Mouse (Mus musculus) embryo, embryonic 11.5 days (tissue): Measurements from ENCODE around the gene Ldb1.
A peak's percentile ranks its signal among the peaks of the same experiment; 100 is the strongest.

Experiments used
- DNase-seq: peaks from one replicate; pipeline ENCODE4 v3.0.0-alpha.2; 2012; ENCODE audit warnings: low read depth, low spot score

Ldb1 gene

DNA sequence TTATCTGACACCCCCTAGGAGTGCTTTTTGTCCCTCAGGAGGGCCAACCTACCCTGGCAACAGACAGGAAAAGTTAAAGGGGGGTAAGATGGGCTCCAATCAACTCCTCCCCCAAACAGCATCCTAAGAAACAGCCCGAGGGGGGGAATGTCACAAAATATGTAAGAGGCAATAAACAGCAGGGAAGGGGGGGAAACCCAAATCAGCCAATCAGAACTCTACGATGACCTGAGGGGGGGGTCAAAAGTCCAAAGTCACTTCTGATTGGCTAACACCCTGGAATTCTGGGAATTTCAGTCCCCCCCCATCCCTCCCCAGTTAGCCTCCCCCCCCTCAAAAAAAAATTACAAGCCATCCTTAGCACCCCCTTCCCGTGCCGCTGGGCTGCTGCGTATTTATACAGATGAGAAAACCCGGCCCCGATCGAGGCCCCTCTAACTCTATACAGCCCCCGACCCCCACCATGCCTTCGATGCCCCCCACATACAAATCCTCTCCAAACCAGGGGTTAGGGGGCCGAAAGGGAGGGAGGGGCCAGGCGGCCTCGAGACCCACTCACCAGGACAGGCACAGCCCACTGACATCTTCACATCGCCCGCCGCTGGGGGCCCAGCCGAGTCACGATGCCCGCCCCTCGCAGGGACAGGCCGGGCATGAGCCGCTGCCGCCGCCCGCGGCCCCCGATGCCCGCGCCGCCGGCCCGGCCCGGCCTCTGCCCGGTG, 582 bp downstream of the Ldb1 start, which contains the start of gene Pprc1:
Pprc1 (plus strand) TSS at position 616 of the 722 bp plus-strand sequence.
- DNase-seq = no peak

DNA sequence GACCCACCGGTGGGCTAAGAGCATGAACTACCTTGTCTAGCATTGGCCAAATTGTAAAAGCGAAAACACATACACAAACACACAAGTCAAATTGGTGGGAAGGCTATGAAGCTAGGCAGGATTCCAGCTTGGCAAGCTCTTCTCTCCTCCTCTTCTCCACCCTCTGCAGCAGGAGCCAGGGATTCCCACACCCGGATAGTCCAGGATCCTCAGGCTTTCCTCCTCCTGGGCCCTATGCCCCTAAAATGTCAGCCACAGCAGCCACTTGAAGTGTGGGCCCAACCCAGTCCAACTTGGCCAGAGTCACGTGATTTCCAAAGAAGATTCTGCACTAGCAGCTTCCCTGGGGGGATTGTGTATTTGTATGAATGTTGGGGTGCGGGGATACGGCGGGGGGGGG, 1.6 kb downstream of the Ldb1 start:
- DNase-seq = no peak

DNA sequence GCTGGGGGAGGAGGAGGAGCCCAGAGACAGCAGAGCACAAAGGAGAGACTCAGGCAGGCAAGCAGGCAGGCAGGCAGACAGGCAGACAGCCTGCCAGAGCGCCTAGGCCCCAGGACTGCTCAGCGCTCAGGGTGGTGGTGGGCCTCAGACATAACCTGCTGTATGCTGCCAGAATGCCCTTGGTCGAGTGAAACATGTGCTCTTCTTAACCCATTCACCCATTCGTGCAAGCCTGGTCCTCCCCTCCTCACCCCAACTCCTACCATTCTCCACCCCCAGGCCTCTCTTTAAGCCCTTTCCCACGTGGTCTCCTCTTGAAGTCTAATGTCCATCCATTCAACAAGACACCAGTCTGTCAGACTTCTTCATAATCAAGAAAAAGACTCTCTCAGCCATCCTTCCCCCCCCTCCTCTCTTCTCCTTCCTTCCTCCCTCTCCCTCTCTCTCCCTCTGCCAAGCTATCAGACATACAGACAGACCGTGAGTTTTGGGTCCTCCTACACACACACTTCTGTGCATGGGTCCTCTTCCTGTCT, 2.5 kb downstream of the Ldb1 start:
- DNase-seq = no peak

DNA sequence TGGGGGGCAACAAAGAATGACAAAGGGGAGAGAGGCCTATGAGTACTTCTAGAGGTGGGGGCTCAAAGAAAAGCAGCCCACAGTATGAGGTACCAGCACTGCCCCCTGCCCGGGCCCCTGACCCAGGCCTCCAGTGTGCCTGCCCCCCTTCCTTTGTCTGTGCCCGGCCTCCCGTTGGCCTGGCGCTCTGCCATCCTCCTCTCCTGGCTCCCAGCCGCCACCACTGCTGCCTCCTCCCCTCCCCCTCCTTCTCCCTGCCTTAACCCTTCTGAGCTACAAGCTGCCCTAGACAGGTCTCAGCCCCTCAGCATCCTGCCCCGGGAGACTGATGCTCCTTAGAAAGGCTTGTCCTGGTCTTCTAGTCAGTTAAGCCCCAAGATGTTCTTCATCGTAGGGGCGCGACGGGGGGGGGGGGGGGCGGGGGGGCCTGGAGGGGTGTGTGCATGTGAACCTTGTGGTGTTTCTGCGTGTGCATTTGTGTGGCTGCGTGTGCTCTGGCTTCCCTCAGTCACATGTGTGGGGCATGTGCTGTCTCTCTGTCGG, 3.0 kb downstream of the Ldb1 start:
- peak; percentile 57 for DNase-seq

DNA sequence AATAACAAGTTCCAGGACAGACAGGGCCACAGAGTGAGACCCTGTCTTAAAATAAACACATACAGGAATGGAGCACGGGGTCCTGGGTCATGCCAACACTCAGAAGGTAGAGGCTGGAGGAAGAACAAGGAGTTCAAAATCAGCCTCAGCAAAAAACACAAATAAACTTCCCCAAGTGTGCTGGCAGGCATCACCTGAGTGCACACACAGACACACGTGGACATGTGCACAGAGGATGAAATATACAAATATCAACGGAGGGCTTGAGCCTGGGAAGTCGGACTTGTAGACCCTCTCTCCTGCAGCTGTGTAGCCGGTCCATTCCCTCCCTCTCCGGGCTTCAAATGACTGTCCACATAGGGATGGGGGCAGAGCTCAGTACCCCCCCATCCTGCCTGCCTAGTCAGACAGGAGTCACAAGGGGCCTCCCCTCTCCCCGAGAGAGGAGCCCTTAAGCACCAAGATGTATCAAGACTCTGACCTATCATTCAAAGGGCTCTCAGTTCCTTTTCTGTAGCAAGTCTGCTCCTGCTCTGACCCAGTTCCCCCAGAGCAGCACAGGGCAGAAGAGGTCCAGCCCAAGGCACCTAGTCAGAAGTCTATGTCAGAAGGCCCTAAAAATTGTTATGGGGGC, 3.6 kb downstream of the Ldb1 start:
- DNase-seq = no peak

DNA sequence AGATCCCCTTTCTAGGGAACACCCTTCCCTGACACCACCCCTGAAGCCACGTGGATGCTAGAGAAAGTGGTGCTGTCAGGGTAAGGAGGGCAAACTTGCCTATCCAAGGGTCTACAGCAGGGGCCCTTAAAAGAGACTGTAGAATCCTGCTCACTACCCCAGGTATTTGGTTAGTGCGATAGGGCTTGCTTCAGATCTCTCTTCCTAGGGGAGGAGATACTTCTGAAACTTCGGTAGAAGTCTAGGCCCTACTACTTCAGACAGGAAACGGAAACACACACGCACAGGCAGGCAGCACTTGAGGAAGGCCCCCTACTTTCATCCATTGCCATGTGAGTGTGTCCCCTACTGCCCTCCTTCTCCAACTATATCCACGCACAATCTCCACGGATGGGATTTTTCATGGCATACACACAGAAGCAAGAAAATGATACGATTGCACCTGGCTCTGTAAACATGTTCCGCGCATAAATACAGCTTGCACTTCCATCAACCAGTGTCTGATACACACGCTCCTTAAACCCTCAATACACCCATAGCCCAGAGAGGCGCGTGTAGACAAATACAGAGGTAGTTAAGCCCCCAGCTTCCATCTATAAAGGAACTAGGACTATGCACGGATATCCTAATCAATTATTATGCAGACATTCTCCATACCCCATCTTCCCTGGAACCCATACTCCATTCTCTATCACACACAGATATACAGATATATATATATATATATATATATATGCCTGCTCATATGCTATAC, 4.7 kb downstream of the Ldb1 start:
- DNase-seq = no peak

DNA sequence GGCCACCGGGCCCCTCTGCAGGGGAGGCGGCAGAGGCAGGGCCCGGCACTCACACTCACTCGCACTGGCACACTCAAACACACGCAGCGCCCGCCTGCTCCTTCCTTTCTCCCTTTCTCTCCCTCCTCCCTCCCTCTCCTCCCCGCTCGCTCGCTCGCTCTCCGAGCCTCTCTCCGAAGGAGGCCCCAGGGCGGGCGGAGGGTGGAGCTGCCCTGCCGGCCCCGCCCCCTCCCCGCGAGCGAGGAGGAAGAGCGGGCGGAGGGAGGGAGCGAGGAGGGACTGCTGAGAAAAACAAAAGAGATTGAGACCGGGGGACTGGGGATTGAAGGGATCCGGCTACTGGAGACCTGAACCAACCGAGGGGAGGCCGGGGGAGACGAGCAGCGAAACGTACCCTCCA, 5.5 kb downstream of the Ldb1 start:
- DNase-seq = peak; percentile 89

DNA sequence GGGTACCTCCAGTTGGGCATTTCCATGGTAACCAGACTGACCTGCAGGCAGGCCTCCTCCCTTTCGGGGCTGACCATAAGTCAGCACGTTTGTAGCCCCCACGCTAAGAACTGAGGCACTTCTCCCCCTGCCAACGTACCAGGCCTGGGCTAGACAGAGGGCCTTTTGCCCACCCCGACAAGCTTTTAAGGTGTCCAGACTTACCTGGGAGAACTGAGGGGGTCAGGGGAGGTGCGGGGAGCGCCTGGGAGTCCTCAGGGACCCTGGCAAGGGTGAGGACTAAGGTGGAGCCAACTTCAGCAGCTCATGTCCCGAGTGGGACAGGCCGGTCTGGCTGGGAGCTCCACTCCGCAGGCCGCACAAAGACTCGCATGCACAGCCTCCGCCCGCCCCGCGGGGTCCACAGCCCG, 6.2 kb downstream of the Ldb1 start:
- no peak for DNase-seq

DNA sequence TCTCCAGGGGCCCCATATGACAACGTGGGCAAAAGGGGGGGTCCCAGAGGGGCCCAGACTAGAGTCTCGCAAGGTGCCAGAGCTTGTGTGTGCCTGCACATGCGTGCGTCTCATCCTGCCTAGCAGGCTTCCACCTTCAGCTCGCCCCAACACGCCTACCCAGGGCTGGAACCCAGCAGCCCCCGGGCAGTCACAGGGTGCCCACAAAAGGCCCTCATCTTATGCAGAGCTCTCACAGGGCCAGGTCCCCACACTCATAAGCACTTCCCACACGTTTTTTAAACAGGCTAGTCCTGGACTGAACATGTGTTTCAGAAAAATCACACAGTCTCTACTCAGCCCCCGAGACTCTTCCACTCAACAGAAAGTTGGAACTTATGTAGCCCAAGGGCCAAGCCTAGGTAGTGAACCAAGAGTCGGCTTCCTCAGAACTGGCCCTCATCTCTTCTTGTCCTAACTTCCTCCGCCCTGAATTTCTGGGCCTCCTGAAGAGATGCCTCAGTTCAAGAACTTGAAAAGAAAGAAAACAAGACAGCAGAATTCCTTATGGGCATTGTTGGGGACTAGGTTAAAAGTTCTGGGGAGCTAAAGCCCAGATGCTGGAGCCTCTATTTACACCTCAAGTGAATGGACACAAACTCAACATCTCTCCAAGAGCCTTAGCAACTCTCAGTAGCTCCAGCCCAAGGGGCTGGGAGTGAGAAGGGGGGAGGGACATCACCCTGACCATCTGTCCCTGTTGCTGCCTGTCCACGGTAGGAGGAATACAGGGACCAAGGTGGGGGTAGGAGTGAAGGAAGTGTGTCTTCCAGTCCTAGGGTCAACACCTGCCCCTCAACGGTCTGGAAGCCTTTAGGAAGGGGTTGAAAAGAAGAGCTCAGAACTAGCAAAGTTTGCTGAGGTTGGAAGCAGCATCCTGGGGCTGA, 6.8 kb downstream of the Ldb1 start:
- no peak for DNase-seq

DNA sequence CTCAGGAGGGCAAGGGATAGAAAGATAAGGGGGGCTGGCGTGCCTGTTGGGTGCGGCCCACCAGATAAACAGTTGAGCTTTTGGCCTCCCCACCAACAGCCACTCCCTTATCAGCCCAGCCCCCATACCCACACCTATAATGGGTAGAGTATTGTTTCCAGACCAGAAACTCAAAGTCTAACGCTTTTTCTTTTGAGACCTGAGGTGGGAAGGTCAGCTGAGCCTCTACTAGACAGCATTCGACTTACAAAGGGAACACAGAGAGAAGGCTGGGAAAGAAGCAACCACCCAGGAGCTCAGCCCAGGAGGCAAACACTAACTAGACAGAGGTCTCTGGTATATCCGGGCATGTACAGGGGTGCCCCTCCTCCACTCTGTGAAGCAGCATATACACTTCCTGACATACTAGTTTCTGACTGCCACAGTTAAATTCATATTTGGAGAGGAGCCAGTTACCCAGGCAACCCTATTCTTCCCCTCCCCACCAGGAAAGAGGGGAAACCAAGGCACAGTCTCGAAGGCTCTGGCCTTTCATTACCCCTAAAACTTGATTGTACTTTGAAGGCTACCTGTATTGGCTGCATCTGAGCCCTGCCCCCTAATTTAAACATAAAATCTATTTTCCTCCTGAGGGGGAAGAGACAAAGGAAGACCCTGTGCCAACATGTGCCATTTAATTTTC, 7.6 kb downstream of the Ldb1 start:
- DNase-seq = no peak

DNA sequence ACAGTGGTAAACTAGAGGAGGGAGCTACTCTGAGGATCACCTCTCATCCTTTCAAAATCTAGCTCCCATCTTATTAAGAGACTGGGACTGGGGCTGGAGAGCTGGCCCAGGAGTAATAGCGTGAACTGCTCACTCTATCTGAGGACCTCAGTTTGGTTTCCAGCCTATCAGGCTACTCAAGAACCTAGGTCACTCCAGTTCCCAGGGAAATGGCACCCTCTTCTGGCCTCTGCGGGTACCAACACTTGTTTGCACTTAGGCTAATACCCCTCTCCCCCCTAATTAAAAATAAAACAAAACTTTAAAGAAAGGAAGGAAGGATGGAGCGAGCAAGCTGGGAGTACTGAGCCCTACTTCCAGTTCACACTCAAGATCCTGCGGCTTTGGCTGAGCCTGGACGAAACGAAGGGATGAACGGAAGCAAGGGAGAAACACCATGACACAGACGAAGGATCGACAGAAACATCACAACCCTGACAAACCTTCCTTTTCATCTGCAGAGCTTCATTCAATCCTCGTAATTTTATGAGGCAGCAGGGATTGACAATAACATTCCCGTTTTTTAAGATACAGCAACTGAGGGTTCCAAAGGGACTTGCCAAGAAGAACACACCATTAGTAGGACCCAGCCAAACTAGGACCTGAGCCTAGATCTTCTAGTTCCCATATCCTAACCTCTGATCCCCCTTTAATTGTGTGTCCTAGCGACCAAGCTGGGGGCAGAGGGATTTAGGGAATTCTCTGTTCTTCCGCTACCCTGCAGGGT, 8.4 kb downstream of the Ldb1 start:
- no peak for DNase-seq

DNA sequence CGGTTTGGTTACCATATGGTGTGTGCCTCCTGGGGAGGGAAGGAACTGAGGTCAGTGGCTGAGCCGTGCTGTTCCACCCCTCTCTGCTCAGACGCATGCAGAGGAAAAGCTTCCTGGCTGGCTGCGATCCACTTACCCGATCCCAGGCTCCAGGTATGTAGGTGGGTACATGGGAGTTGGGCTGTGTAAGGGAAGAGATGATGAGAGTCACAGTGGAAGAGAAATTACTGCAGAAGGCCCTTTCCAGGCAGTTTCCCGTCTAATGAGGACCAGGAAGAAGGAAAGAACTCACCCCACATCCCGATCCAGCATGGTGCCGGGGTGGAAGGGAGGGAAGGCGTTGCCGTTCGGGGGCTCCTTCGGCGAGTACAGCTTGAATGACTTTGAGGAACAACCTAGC, 9.0 kb downstream of the Ldb1 start:
- no peak for DNase-seq

DNA sequence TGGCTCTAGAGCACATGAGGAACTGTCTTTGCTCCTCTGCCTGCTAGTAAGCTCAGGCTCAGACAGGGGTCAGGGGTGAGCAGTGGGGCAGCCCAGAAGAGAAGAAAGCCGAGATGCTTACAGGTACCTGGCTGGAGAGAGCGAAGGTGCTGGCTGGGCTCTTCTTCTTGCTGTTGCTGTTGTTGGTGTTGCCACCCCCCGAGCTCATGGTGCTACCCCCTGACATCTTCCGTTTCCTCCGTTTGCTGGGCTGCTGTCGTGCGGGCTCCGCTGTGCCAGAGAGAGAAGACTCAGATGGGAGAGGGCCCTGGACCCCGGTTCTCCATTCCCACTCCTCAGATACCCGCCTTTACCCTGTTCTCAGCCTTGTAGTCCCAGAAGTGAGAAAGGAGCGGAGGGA, 11.1 kb downstream of the Ldb1 start:
- no peak for DNase-seq

DNA sequence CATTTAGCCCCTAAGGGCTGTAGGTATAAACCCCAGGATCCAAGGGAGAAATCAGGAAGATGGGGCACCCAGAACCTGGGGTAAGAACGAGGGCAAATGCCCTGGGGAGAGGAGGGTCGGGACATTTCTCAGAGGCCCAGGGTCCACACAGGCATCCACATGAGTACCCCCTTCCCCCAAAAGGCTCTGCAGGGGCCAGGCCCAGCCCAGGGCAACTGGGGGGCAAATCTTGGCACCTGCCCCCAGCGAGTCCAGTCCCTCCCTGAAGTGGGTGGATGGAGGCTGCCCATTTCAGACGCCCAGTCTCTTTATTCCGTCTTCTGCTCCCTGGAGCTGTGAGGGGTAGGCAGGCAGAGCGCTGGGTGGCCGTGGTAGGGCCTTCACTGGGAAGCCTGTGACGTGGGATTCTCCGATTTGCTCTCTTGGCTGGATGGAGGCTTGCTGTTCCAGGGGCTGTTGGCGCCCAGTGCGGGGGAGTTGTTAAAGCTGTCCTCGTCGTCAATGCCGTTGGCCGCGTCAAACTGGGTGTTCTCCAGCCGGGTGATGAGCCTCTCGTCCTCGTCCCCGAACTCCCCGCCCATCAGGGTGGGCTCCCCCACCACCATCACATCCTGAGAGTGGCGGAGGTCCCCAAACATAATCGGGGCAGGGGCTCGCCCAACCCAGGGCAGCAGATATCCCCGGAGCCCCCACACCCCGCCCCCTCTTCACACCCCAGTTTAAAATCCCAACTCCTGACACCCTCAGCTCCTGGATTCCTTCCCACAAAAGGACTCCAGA, 12.1 kb downstream of the Ldb1 start:
- DNase-seq = no peak

DNA sequence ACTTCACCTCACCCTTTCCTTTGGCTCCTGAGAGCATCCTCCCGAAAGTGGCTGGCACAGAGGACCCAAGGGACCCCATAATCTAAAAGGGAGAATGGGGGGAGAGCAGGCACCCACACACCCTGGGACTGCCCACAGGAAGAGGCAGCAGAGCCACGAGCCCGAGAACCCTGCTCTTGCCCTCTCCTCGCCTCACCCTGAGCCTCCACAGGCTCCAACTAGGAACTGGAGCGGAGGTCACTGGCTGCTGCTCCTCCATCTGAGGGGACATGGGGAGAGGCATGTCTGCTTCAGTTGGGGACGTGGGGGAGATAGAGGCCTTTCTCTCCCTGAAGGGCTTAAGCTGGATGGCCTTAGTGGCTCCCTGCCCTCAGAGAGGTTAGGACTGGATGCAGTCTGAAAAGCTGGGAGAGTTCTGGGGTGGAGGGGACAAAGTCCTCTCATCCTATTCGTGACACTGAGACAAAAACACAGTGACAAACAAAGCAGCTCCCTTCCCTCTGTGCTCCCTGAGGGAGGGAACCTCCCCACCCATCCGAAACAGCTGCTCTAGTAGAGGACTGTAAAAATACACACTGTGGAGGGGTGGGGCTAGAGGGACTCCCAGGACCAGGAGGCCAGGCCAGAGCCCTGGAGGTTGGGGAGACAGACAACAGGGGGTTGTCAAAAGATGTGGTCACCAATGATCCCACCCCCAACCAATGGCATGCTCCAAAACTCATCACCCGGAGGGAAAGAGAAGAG, 13.2 kb downstream of the Ldb1 start:
- DNase-seq = no peak

DNA sequence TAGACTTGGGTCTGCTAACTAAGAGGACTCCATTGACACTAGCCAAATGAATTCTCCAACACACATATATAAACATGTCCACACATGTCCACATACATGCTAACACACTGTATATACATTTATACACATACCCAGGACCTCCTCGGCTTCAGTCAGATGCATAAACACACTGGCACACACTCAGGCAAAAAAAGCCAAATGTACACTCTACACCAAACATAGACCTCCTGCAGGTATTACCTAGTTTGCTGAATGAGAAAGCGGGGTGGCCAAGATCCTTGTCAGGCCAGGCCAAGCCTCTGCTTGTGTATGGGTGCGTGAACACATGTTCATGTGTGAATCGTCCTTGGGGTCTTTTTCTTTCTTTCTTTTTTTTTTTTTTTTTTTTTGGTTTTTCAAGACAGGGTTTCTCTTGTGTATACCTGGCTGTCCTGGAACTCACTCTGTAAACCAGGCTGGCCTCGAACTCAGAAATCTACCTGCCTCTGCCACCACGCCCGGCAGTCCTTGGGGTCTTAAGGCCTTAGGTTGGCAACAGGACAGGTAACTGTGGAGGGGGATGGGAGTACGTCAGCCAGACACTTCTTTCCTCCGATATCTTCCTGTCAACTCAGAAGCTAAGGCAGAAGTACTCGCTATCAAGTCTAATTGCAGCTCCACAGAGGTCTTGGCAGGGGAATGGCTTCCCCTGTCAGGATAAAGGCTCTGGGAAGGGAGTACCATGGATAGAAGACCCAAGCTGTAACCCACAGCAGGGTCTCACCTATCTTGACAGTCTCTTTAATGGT, 14.6 kb downstream of the Ldb1 start:
- DNase-seq = no peak

DNA sequence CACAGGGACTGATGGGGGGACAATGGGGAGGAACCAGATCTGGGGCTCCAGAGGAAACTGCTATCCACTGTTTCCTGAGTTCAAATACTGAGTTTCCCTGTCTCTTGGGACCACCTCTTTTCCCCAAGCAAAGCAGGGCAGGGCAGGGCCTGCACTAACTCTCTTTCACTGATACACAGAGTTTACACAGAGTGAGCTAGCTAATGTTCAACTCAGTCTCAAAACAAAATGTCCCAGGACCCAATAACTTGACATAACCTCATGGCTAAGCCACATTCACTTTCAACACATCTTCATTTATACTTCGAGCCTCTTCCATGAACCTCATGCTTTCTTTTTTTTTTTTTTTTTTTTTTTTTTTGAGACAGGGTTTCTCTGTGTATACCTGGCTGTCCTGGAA, 15.4 kb downstream of the Ldb1 start:
- no peak for DNase-seq
